Mouse (Mus musculus) cortical plate, adult 2 months (tissue): ENCODE measurements around the gene Macrod2. TPM values are rescaled to one million over a fixed set of nuclear protein-coding genes. Genes with fewer than 3 reads are reported as not detected.

Experiments
- H3K27ac ChIP-seq: fragments of 200-500 bp; 2 replicates; pipeline ENCODE4 v1.5.1; 2012; ENCODE audit warnings: low read length, control low read depth, inconsistent platforms; ENCODE audit not compliant: insufficient read depth
- H3K4me1 ChIP-seq: fragments of 200-500 bp; 2 replicates; pipeline ENCODE4 v1.6.1; 2011; ENCODE audit warnings: low read length; ENCODE audit not compliant: control insufficient read depth, insufficient read depth
- H3K4me3 ChIP-seq: fragments of 200-500 bp; 2 replicates; pipeline ENCODE4 v1.5.1; 2011; ENCODE audit warnings: mild to moderate bottlenecking, low read length, control low read depth; ENCODE audit not compliant: insufficient read depth
- CTCF ChIP-seq: fragments of 200-500 bp; IDR thresholded peaks from 2 replicates; pipeline ENCODE4 v1.5.1; 2011; ENCODE audit warnings: mild to moderate bottlenecking, control low read depth, low read length; ENCODE audit not compliant: insufficient read depth; ENCODE audit errors: extremely low read depth
- POLR2A ChIP-seq: fragments of 200-500 bp; IDR thresholded peaks from 2 replicates; pipeline ENCODE4 v1.6.1; 2011; ENCODE audit warnings: mild to moderate bottlenecking, low read length, control low read depth; ENCODE audit not compliant: insufficient read depth; ENCODE audit errors: extremely low read depth
- polyA plus RNA-seq: library from polyadenylated mRNA; depleted of rRNA; stranded (reverse); fragments of >200 nt; gene quantifications from 2 replicates; pipeline ENCODE4 v1.2.3, GENCODE M21; 2012

The Macrod2 gene
- polyA plus RNA-seq, 1 experiment = 20.3 TPM

DNA sequence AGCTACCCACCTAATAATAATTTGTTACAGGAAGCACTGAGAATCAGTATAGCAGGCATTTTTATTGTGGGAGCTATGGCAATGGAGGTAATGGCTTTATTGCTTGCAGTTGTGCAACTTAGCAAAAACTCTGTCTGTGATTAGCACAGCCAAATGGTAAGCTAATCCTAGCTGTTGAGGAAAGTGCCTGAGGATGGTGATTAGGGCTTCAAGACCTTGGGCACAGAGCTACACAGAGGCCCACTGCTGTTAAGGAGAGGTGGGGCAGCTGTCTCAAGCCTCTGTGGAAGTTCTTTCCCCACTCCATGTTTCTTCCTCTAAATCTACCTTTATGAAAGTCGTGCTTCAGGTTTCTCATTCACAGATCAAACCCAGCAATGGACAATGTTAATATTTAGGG, 466.2 kb downstream of the Macrod2 start:
- Histone ChIP-seq H3K4me3 (no peak overlapping the region), H3K27ac (no peak overlapping the region), H3K4me1 (no peaks in the 10 kb centered on the region)
- no peak for TF ChIP-seq CTCF
- no peak for TF ChIP-seq POLR2A

DNA sequence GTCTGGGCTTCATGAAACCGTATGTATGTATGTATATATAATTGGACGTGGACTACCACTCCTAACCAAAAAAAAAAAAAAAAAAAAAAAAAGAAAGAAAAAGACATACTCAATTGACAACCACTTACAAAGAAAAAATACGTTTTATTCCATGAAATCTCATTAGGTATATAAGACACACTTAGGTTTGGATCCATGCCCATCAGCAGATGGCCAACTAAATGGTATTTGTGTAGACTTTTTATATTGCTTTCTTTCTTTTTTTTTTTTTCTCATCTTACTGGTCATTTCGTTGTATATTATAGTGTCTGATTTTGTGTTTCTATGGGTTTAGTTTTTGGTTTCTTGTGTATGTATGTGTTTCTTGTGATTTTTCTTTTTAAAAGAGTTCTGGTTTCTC, 467.6 kb downstream of the Macrod2 start:
- Histone ChIP-seq H3K27ac (no peak overlapping the region), H3K4me1 (no peaks in the 10 kb centered on the region), H3K4me3 (no peak overlapping the region)
- no peak for TF ChIP-seq CTCF
- no peak for TF ChIP-seq POLR2A

DNA sequence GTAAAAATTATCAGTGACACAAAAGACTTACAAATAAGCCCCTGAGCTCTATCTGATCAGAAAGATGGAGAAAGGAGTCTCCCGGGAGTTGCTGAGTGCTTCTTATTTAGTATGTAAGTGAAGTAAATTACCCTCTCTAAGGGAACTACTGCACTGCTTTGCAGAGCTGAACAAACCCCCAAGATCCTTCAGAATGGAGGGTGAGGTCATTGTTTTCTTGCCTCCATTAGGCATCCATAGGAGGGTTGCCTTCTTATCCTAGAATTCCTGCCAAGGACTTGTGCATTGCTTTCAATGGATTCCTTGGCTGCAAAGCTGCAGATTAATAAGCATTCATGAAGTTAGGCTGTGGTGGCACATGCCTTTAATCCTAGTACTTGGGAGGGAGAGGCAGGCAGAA, 470.5 kb downstream of the Macrod2 start:
- H3K4me1 ChIP-seq = no peaks in the 10 kb centered on the region
- no peak overlapping the region for H3K4me3 ChIP-seq
- no peak overlapping the region for H3K27ac ChIP-seq
- TF ChIP-seq POLR2A (no peak), CTCF (no peak)

DNA sequence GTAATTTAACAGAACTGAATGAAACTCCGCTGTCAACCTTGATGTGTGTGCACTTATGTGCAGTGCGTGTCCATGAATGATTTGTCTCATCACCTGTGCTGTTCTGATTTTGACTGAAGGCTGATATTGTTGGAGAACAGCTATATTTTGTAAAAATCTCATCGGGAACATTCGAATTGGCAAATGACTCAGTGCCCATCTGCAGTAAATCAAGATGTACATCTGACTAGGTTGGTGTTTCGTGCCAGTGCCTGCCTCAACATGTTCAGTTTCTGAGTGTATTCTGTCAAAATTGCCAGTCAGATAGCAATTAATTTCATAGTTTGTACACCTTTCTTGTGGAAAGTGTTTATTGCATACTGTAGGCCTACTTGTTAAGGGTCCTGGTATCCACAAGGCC, 472.0 kb downstream of the Macrod2 start:
- Histone ChIP-seq H3K4me3 (no peak overlapping the region), H3K4me1 (no peaks in the 10 kb centered on the region), H3K27ac (no peak overlapping the region)
- TF ChIP-seq CTCF (no peak), POLR2A (no peak)

DNA sequence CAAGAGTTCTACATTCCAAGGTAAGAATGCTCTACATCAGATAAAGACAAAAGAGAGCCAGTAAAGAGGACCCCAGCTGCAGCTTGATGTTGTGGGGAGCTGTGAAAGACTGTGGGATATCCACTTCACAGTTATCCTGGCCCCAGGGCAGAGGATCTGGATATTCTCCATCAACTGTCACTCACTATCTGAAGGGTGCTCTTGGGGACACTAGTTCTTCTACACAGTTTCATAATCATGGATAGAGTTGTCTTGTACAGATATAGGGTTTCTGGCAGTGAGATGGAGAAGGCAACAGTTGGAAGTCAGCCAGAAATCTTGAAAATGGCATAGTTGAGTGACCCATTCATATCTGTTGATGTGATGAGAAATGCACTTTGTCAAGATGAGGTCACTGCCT, 490.1 kb downstream of the Macrod2 start:
- H3K4me3 ChIP-seq = no peak overlapping the region
- TF ChIP-seq POLR2A (no peak), CTCF (no peak)
- no peaks in the 10 kb centered on the region for H3K4me1 ChIP-seq
- H3K27ac ChIP-seq = no peak overlapping the region

DNA sequence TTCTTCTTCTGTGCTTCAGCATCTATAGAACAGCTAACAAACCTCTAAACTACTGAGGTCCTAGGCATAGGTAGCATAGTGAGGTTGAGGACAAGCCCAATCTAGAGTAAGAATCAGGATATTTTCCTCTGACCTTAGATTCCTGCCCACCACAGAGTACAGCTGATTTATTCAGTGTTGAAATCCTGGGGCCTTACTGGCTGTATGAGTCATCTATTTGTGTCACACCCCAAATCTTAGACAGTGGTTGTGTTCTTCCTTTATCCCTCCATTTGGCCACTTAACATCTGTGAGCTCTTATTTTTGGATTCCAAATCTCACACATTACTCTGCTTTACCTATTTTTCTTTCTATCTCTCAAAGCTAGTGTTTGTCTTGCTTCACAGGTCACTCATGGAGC, 495.6 kb downstream of the Macrod2 start:
- no peak overlapping the region for H3K4me3 ChIP-seq
- no peak overlapping the region for H3K27ac ChIP-seq
- no peak for TF ChIP-seq POLR2A
- no peak for TF ChIP-seq CTCF
- peaks cover 2% of the 10 kb centered on the region; the same call in 1 of the 2 replicates for H3K4me1 ChIP-seq

DNA sequence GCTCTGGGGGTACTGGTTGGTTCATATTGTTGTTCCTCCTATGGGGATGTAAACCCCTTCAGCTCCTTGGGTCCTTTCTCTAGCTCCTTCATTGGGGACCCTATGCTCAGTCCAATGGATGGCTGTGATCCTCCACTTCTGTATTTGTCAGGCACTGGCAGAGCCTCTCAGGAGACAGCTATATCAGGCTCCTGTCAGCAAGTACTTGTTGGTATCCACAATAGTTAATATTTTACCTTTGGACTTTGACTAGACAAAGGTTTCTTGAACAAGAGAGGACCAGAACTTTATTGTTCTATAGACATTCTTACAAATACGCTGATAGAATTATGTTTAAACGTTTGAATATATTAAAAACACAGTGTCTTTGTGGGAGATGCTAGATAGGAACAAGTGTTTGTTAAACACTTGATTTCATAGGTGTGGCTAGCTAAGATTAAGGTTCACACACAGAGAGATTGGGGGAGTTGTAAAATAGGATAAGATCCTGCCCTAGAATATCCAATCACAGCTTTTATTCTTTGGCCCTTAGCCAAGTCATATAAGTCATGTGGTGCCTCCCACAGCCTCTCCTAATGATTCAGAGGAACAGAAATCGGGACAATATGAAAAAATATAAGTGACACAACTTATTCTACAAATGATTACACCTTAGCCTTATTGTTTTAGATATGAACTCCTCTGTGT, 501.4 kb downstream of the Macrod2 start:
- Histone ChIP-seq H3K4me3 (no peak overlapping the region), H3K27ac (no peak overlapping the region), H3K4me1 (no peaks in the 10 kb centered on the region)
- TF ChIP-seq CTCF = no peak
- TF ChIP-seq POLR2A = no peak

DNA sequence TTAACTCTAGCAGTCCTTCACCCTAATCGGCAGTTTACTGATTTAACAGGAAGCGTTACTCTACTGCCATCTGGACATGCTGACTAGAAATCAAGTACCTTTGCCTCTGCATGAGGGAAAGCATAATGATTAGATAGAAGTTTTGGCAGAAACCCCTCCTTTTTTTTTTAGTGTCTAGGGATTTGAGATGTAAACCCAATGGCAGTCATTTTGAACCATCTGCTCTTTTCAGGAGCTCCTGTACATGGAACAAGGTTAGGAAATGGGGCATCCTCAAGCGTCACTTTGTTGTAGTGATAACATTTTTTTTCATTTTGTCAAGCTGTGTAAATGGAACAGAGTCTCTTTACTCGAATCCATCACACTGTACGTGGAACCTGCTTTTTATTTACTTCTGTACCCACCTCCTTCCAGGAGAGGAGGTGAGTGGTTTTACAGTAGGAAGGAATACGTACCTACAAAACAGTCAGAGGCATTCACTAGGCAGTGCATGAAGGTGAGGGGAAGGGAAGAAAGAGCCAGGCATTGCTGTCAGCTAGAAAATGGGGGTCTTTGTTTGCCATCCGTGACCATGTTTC, 503.4 kb downstream of the Macrod2 start:
- Histone ChIP-seq H3K27ac (no peak overlapping the region), H3K4me1 (no peaks in the 10 kb centered on the region), H3K4me3 (no peak overlapping the region)
- TF ChIP-seq POLR2A = no peak
- no peak for TF ChIP-seq CTCF

DNA sequence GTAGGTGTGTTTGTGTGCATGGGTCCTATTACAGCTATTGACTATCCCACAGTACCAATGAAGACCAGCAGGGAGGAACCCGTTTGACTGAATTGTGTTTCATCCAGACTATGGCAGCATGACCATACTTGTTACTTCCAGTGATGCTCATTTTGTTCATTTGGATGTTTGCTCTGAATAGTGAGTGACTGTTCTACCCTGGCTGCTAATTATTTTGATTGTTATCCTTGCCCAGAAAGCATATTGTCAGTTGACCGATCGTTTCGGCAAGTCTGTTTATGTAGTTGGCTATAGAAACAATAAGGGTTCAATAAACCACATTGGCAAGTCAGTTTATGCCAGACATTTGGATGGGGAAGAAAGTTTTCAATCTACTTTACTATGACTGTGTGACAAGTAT, 510.2 kb downstream of the Macrod2 start:
- TF ChIP-seq CTCF (no peak), POLR2A (no peak)
- no peak overlapping the region for H3K27ac ChIP-seq
- H3K4me3 ChIP-seq = no peak overlapping the region
- no peaks in the 10 kb centered on the region for H3K4me1 ChIP-seq

DNA sequence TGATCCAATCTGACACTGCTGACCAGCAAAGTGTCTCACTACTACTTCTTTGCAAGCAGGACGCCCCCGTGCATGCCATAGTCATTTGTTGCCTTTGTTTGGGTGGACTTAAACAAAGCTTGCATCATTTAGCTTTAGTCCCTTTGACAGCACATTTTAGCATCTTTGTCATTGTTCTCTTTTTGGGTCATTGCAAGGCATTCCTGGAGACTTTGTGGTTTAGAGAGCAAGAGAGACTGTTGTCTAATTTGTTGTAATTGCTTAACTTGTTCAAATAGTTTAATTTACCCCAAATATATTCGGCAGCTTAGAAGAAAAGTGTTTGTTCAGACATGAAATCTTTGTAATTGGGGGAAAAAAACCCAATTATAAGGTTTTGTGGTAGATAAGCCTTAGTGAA, 511.0 kb downstream of the Macrod2 start:
- TF ChIP-seq CTCF (no peak), POLR2A (no peak)
- Histone ChIP-seq H3K4me1 (no peaks in the 10 kb centered on the region), H3K4me3 (no peak overlapping the region), H3K27ac (no peak overlapping the region)
